Mouse (Mus musculus) left cerebral cortex, postnatal 10 days (tissue): ENCODE data around the gene Gm10719. TPM values are rescaled to one million over a fixed set of nuclear protein-coding genes. Genes with fewer than 3 reads are reported as not detected.
A peak's percentile ranks its signal among the peaks of the same experiment; 100 is the strongest.
"Not testable (repeated sequence)": the region's sequence is repeated elsewhere in the genome, so short reads cannot be mapped to it uniquely, and the experiment has no call there.

Source experiments
- DNase-seq, 2 experiments: peaks; one replicate each; pipeline ENCODE4 v3.0.0; 2021 to 2022; ENCODE audit warnings: low spot score in 2 of 2, mixed read lengths in 1 of 2; ENCODE audit errors: extremely low spot score in 1 of 2
- intact Hi-C: fragments of 180-260 bp; cut with DNase I; formaldehyde crosslinking; loops from one replicate; pipeline ENCODE4 v1.15.1; 2025
- microRNA-seq: library from miRNA; unstranded; fragments of <30 nt; microRNA quantifications from one replicate; pipeline ENCODE4 v1.2.0, GENCODE M21; 2022
- total RNA-seq, 2 experiments: library from RNA; stranded (reverse); gene quantifications; 2 replicates each; pipeline ENCODE4 v1.2.3; 2021

Gene Gm10719
- total RNA-seq, 2 experiments from 2014 or later: not detected

DNA sequence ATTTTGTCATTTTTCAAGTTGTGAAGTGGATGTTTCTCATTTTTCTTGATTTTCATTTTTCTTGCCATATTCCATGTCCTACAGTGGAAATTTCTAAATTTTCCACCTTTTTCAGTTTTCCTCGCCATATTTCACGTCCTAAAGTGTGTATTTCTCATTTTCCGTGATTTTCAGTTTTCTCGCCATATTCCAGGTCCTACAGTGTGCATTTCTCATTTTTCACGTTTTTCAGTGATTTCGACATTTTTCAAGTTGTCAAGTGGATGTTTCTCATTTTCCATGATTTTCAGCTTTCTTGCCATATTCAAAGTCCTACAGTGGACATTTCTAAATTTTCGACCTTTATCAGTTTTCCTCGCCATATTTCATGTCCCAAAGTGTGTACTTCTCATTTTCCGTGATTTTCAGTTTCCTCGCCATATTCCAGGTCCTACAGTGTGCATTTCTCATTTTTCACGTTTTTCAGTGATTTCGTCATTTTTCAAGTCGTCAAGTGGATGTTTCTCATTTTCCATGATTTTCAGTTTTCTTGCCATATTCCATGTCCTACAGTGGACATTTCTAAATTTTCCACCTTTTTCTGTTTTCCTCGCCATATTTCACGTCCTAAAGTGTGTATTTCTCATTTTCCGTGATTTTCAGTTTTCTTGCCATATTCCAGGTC is 6.9 kb downstream of the Gm10719 start:
- DNase-seq: peak; percentile 25 to 85
- intact Hi-C loops: not testable (repeated sequence)

DNA sequence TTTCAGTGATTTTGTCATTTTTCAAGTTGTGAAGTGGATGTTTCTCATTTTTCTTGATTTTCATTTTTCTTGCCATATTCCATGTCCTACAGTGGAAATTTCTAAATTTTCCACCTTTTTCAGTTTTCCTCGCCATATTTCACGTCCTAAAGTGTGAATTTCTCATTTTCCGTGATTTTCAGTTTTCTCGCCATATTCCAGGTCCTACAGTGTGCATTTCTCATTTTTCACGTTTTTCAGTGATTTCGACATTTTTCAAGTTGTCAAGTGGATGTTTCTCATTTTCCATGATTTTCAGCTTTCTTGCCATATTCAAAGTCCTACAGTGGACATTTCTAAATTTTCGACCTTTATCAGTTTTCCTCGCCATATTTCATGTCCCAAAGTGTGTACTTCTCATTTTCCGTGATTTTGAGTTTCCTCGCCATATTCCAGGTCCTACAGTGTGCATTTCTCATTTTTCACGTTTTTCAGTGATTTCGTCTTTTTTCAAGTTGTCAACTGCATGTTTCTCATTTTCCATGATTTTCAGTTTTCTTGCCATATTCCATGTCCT is 7.8 kb downstream of the Gm10719 start, which contains the start of gene Gm10717:
Gene Gm10717, plus strand, starts transcription at position 506 of the 556 bp plus-strand sequence.
- intact Hi-C loops: not testable (repeated sequence)
- peak; percentile 31 to 40 for DNase-seq

DNA sequence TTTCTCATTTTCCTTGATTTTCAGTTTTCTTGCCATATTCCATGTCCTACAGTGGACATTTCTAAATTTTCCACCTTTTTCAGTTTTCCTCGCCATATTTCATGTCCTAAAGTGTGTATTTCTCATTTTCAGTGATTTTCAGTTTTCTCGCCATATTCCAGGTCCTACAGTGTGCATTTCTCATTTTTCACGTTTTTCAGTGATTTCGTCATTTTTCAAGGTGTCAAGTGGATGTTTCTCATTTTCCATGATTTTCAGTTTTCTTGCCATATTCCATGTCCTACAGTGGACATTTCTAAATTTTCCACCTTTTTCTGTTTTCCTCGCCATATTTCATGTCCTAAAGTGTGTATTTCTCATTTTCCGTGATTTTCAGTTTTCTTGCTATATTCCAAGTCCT is 8.4 kb downstream of the Gm10719 start:
- peak; percentile 33 to 85 for DNase-seq
- intact Hi-C loops: not testable (repeated sequence)

DNA sequence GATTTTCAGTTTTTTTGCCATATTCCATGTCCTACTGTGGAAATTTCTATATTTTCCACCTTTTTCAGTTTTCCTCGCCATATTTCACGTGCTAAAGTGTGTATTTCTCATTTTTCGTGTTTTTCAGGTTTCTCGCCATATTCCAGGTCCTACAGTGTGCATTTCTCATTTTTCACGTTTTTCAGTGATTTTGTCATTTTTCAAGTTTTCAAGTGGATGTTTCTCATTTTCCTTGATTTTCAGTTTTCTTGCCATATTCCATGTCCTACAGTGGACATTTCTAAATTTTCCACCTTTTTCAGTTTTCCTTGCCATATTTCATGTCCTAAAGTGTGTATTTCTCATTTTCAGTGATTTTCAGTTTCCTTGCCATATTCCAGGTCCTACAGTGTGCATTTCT is 8.9 kb downstream of the Gm10719 start:
- DNase-seq, intact Hi-C loops: not testable (repeated sequence)

DNA sequence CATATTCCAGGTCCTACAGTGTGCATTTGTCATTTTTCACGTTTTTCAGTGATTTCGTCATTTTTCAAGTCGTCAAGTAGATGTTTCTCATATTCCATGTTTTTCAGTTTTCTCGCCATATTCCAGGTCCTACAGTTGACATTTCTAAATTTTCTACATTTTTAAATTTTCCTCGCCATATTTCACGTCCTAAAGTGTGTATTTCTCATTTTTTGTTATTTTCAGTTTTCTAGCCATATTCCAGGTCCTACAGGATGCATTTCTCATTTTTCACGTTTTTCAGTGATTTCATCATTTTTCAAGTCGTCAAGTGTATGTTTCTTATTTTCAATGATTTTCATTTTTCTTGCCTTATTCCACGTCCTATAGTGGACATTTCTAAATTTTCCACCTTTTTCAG is 9.5 kb downstream of the Gm10719 start:
- DNase-seq, intact Hi-C loops: not testable (repeated sequence)

- DNase-seq, intact Hi-C loops: not testable (repeated sequence)
Measured at GRCm38 (mm10) chr9:3027200-3027599, 10.0 kb downstream of the Gm10719 start.

- peak in 1 of 2 experiments; percentile 19 for DNase-seq
- intact Hi-C loops: not testable (repeated sequence)
Measured at GRCm38 (mm10) chr9:3029276-3030000, 12.2 kb downstream of the Gm10719 start.

DNA sequence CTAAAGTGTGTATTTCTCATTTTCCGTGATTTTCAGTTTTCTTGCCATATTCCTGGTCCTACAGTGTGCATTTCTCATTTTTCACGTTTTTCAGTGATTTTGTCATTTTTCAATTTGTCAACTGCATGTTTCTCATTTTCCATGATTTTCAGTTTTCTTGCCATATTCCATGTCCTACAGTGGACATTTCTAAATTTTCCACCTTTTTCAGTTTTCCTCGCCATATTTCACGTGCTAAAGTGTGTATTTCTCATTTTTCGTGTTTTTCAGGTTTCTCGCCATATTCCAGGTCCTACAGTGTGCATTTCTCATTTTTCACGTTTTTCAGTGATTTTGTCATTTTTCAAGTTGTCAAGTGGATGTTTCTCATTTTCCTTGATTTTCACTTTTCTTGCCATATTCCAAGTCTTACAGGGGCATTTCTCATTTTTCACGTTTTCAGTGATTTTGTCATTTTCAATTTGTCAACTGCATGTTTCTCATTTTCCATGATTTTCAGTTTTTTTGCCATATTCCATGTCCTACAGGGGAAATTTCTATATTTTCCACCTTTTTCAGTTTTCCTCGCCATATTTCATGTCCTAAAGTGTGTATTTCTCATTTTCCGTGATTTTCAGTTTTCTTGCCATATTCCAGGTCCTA is 13.6 kb downstream of the Gm10719 start:
- intact Hi-C loops, DNase-seq: not testable (repeated sequence)

GRCm38 (mm10) chr9:3034299-3034698 is 17.1 kb downstream of the Gm10719 start, which contains the start of gene Gm17535:
Gm17535 (plus strand) TSS chr9:3034599.
- DNase-seq, intact Hi-C loops: not testable (repeated sequence)

GRCm38 (mm10) chr9:3036577-3036976 is 19.4 kb downstream of the Gm10719 start, which contains the start of gene Gm10715:
Gm10715 (plus strand) TSS chr9:3036877.
- intact Hi-C loops, DNase-seq: not testable (repeated sequence)

GRCm38 (mm10) chr9:3038161-3038560 is 21.0 kb downstream of the Gm10719 start:
- DNase-seq, intact Hi-C loops: not testable (repeated sequence)

Small RNA genes within 50 kb of the gene (microRNA-seq; reads per million reads assigned to microRNA genes)
- gene Mir101c: not detected

Other genes starting within 250 kb of the Gm10719 start
- gene Gm10722, start 16.5 kb upstream of the Gm10719 start, total RNA-seq: not detected
- not detected for gene Gm11168, start 14.1 kb upstream of the Gm10719 start, total RNA-seq
- 1 to 10 TPM in 1 of 2 experiments, not detected in 1; 1.4 TPM for gene Gm10721, start 4.3 kb upstream of the Gm10719 start, total RNA-seq
- gene Gm10720, start 1.8 kb upstream of the Gm10719 start, total RNA-seq: not detected
- 1 to 10 TPM in 1 of 2 experiments, under 1 TPM in 1; 0.54 to 1.4 TPM for gene Gm10718, start 6.1 kb downstream of the Gm10719 start, total RNA-seq
- gene Gm10717, start 8.0 kb downstream of the Gm10719 start, total RNA-seq: under 1 TPM in 1 of 2 experiments, not detected in 1; 0.73 TPM
- not detected for gene Gm17535, start 17.2 kb downstream of the Gm10719 start, total RNA-seq
- not detected for gene Gm10715, start 19.5 kb downstream of the Gm10719 start, total RNA-seq